ENCODE assay signal across 19 mouse cellular contexts in the genomic region with DNA sequence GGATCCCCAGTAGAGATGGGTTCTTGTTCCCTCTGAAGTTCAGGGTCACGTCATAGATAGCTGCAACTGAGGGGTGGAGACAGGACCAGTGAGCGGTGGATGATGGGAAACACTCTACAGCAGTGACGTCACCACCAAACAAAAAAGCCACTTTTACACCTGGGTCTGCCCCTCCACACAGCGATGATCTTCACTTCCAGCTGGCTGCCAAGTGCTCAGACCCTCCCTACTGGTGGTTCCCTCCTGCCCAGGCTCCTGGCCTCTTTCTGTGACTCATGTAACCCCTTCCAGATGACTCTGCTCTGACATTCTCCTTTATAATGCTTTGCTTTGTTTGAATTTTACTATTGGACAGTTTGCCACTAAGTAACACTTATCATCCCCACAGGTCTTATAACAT.
"Had no signal": no experiment of that assay in that cellular context is flagged by ENCODE, and none has a peak within 500 bp of the region (broad histone marks: within the 10 kb centered on the region; RNA-seq: fewer than 3 reads in every experiment).

No protein-coding gene starts in this region.

- ATAC-seq: midbrain, embryonic 16.5 days had no signal

- H3K9ac ChIP-seq: lung, embryonic 14.5 days; midbrain, embryonic 12.5 days; neural tube, embryonic 13.5 days; neural tube, embryonic 15.5 days had no signal

- H3K27ac ChIP-seq: midbrain, embryonic 10.5 days; midbrain, embryonic 12.5 days; neural tube, embryonic 13.5 days; neural tube, embryonic 15.5 days had no signal

- H3K9me3 ChIP-seq: midbrain, embryonic 10.5 days; midbrain, embryonic 12.5 days; neural tube, embryonic 13.5 days; neural tube, embryonic 15.5 days had no signal

- H3K4me1 ChIP-seq: midbrain, embryonic 10.5 days; midbrain, embryonic 12.5 days; neural tube, embryonic 13.5 days; neural tube, embryonic 15.5 days had no signal

- H3K27me3 ChIP-seq: midbrain, embryonic 12.5 days; neural tube, embryonic 13.5 days; neural tube, embryonic 15.5 days had no signal

- DNase-seq: lung, adult 18-20 months; lung, embryonic 14.5 days; lung, postnatal 10 days; lung, postnatal 4 days; midbrain, embryonic 14.5 days; retina, postnatal 1 day; right cerebral cortex, adult 18-20 months; right cerebral cortex, postnatal 25 days; right cerebral cortex, postnatal 4 days; spleen, adult 18-20 months; thymus, adult 18-20 months; thymus, postnatal 14 days; thymus, postnatal 36 days had no signal

- H3K4me3 ChIP-seq: midbrain, embryonic 10.5 days; midbrain, embryonic 12.5 days; myocyte; neural tube, embryonic 13.5 days; neural tube, embryonic 15.5 days had no signal

- H3K4me2 ChIP-seq: lung, embryonic 14.5 days; midbrain, embryonic 12.5 days; neural tube, embryonic 13.5 days; neural tube, embryonic 15.5 days had no signal
